Mouse (Mus musculus) R1 (cell line): ENCODE measurements at regions not wholly inside any gene's neighbourhood (a gene's known extent, or its start where the extent isn't known, plus 50 kb on each side); places are given as distances from the start of the nearest gene placed in this dataset.
A peak's percentile ranks its signal among the peaks of the same experiment; 100 is the strongest.

Experiments
- DNase-seq: peaks from one replicate; pipeline ENCODE4 v3.0.0-alpha.2; 2018; ENCODE audit warnings: low read depth, low spot score

DNA sequence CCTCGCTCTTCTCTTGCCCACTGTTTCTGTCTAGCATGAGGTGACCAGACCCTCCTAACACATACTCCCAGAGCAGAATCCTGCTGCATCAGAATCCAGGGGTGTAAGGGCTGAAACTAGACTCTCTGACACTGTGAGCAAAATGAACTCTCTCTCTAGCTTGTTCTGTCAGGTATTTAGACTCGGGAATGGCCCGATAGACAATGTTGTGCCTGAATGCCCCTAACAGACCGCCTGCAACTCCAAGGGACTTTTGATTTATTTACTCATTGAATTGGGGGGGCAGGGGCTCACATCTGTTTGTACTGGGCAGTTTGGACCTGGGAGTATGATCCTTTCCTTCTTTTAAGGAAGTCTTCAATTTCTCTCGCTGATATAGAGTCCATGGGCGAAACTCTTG lies 469.3 kb upstream of the Trpc7 start:
- no peak for DNase-seq

DNA sequence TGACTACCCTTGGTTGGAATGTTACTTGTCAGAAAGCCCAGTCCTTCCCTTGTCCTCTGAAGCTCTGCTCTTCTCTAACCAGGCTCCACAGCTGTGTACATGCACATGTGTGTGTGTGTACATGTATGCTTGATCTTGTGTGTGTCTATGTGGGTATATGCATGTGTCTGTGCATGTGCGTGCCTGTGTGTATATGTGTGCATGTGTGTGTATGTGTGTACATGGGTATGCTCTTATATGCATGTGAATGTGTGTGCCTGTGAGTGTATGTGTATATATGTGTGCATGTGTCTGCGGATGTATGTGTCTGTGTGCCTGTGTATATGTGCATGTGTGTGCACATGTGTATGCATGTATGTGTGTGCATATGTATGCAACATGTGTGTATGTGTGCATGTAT lies 468.6 kb upstream of the Trpc7 start:
- no peak for DNase-seq

GRCm38 (mm10) chr13:57362563-57362962 lies 466.8 kb upstream of the Trpc7 start:
- peak; percentile 97 for DNase-seq

DNA sequence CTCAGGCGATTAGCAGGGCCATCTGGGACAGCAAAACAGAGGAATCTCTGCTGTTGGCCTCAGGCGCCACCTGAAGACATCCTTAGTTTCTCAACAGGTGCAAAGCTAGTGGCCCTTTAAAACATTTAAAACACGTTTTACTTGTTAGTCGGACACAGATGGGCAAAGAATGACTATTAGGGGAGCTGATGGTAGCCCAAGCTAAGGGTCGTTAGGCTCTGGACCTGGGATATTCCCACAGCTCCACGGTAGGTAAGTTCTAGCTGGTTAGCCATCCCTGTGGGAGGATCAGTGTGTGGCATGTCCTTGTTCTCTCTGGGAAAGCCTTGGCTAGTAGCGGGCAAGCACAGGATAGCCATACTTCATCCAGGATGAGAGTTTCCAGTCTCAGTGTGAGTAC lies 465.5 kb upstream of the Trpc7 start:
- DNase-seq: no peak

- no peak for DNase-seq
These were observed 458.8 kb upstream of the Trpc7 start for GRCm38 (mm10) chr13:57354606-57355005.

DNA sequence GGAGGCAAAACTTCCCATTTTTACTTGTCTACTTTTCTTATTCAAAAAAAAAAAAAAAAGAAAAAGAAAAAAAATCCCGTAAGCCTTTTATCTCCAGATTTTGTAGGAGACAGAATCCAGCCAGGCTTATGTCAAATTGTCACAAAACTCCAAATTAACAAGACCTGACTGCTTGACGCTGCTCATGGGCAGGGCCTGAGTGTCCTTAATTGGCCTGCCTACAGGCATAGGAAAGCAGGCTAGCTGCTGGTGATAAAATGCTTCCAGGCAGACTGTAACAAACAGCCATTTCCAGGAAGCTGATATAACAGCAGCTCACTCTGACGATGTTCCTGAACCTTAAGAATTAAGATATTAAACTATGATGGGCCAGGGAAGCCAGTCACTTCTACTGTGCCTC lies 458.2 kb upstream of the Trpc7 start:
- DNase-seq: no peak

GRCm38 (mm10) chr13:57350828-57351227 lies 455.0 kb upstream of the Trpc7 start:
- DNase-seq: no peak

DNA sequence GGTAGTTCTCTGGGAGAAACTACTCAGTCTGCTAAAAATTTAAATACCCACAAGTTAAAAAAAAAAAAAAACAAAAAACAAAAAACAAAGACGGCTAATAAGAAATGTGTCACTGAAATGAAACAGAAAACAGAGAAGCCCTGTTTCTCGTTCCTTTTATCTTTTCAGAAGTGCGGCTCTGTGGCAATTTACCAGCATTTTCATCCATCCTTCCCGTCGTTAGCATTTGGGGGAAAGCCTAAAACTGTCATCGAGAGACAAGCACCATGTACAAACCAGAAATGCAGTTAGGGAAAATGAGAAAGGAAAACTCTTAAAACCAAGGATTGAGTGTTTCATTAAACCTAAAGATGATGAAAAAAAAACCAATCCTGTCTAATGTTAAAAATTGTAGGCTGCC lies 442.9 kb upstream of the Trpc7 start:
- no peak for DNase-seq

- DNase-seq: no peak
These were observed 440.8 kb upstream of the Trpc7 start for GRCm38 (mm10) chr13:57336596-57336995.

GRCm38 (mm10) chr13:57332976-57333375 lies 437.2 kb upstream of the Trpc7 start:
- no peak for DNase-seq

DNA sequence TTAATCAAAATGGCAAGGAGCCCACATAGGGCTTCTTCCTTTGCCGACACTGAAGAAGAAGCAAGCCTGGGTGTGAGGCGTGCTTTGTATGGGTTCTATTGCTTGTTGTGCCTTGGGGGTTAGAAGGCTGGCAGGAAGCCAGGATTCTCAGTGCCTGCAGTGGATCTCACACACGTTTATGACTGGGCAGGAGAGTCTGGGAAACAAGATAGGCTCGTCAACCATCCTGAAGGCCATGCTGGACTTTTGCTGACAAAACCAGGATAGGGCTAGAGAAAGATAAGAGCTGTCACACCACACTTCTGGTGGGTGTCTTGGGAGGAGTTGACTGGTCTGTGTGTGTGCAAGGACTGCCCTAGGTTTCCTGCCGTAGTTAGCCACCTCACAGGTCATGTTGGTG lies 436.1 kb upstream of the Trpc7 start:
- no peak for DNase-seq

GRCm38 (mm10) chr13:57325306-57325925 lies 429.6 kb upstream of the Trpc7 start:
- peak; percentile 74 for DNase-seq

DNA sequence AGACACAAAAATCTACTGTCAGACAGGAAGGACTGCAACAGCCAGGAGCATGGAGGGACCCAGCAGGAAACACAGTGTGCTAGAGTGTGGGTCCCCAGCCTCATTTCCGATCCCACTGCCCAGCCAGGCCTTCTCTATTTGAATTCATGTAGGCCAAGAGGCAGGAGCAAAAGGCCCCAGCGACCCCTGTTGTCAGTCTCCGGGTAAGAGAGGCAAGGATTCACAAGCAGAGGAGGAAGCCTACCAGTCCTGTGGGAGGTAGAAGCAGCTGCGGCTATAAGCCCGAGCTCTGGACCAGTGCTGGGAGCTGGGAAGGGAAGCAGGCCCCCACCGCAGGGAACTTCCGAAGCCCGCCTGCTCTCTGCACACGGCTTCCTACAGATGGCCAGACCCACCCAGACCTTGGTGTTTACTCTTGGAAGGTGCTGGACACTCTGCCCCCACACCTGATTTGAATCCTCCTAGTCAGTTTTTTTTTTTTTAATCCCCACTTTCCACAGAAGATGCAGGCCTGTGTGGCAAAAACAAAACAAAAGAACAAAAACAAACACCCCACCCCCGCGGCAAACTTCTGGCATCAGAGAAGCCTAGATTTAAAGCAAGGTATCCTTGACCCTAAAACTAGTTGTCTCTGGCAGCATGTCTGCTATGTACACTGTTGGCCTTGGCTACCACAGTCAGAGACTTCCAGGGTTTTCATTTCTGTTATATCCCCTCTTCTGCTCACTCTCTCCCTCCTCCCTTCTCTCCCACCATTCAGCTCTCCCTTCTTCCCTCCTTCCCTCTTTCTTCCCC lies 420.6 kb upstream of the Trpc7 start:
- peak; percentile 31 for DNase-seq

GRCm38 (mm10) chr13:57314512-57314911 lies 418.7 kb upstream of the Trpc7 start:
- DNase-seq: no peak

- DNase-seq: no peak
These were observed 417.9 kb upstream of the Trpc7 start for GRCm38 (mm10) chr13:57313731-57314130.

DNA sequence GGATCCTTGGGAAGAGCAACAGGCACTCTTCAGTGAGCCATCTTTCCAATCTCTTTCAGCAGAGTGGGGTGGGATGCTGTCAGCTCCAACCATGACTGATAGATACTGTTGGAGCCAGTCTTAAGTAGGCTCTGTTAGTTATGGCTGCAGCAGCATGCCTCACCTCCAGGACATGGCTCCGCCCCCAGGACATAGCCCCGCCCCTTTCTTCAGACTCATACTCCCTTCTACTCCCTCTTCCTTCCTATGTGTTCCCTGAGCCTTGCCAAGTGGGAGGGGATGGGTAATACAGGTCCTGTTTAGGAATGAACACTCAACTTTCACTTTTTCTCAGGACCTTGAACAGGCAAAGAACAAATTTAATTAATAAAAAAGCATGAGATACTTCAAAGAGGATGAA lies 415.4 kb upstream of the Trpc7 start:
- DNase-seq: peak; percentile 65

- peak; percentile 51 for DNase-seq
These were observed 413.8 kb upstream of the Trpc7 start for GRCm38 (mm10) chr13:57309618-57310017.

GRCm38 (mm10) chr13:57307971-57308903 lies 412.4 kb upstream of the Trpc7 start:
- DNase-seq: peak; percentile 62

GRCm38 (mm10) chr13:57305586-57305985 lies 409.8 kb upstream of the Trpc7 start:
- no peak for DNase-seq

GRCm38 (mm10) chr13:57303805-57304204 lies 408.0 kb upstream of the Trpc7 start:
- DNase-seq: no peak

DNA sequence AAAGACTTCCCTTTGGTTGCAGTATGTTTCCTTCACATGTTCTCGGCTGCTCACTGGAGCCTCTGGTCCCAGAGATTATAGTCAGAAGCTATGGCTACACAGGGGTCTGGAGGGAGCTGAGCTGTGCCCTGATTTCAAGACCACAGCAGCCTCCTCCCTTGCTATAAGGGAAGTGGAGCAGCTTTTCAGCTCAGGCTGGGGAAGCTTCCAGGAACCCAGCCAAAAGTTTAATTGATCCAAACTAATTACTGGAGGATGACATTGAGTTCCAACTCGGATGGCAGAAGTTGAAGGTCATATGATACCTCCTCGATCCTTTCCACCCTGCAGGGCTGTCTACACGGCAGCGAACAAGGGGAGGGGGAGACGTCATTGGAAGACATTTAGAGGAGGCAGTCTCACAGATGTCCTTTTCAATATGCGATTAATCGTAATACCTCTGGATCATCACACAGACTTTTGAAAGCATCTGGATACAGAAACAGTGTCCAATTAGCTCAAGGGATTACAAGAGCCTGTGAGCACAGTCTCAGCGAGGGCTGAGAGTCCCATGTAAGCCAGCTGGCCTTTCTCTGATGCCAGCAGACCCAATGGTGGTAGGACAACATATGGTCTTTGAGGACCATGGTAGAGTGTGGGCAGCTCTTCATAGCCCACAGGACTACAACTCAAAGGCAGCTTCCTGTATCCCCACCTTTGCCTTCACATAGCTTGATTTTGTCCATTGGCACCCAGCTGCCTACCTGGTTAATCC lies 396.1 kb upstream of the Trpc7 start:
- DNase-seq: no peak

GRCm38 (mm10) chr13:57286168-57286567 lies 390.4 kb upstream of the Trpc7 start:
- no peak for DNase-seq
